Mouse (Mus musculus): Measurements from ENCODE around the gene Frmd5. TPM values are rescaled to one million over a fixed set of nuclear protein-coding genes. Genes with fewer than 3 reads are reported as not detected.

The Frmd5 gene
- polyA plus RNA-seq, 1 experiment, result 4.1 TPM

GRCm38 (mm10) chr2:121614483-121615198, 192.2 kb downstream of the Frmd5 start:
- H3K4me1 ChIP-seq (ENCODE audit: control insufficient read depth, insufficient read depth, low read length), result peaks cover 4% of the 10 kb centered on the region; the same call in 1 of the 2 replicates
- no peak for TF ChIP-seq POLR2A (IDR thresholded peaks at IDR 0.05; ENCODE audit: low read depth, low read length)
- TF ChIP-seq CTCF (IDR thresholded peaks at IDR 0.05; ENCODE audit: borderline replicate concordance, insufficient read depth, low read length), result no peak
- no peak overlapping the region for H3K27ac ChIP-seq (ENCODE audit: insufficient read depth, low read length)
- no peak overlapping the region for H3K4me3 ChIP-seq (ENCODE audit: insufficient read depth, low read length)

GRCm38 (mm10) chr2:121612112-121612511, 194.8 kb downstream of the Frmd5 start:
- Histone ChIP-seq H3K27ac (ENCODE audit: insufficient read depth, low read length) (no peak overlapping the region), H3K4me1 (ENCODE audit: control insufficient read depth, insufficient read depth, low read length) (peaks cover 4% of the 10 kb centered on the region; the same call in 1 of the 2 replicates)
- TF ChIP-seq CTCF (IDR thresholded peaks at IDR 0.05; ENCODE audit: borderline replicate concordance, insufficient read depth, low read length) (no peak), POLR2A (IDR thresholded peaks at IDR 0.05; ENCODE audit: low read depth, low read length) (no peak)

GRCm38 (mm10) chr2:121610008-121610884, 196.6 kb downstream of the Frmd5 start:
- H3K27ac ChIP-seq (ENCODE audit: insufficient read depth, low read length), result no peak overlapping the region
- no peak overlapping the region for H3K4me3 ChIP-seq (ENCODE audit: insufficient read depth, low read length)
- peaks cover 4% of the 10 kb centered on the region; the same call in 1 of the 2 replicates for H3K4me1 ChIP-seq (ENCODE audit: control insufficient read depth, insufficient read depth, low read length)
- TF ChIP-seq POLR2A (IDR thresholded peaks at IDR 0.05; ENCODE audit: low read depth, low read length) (no peak), CTCF (IDR thresholded peaks at IDR 0.05; ENCODE audit: borderline replicate concordance, insufficient read depth, low read length) (no peak)

More at GRCm38 (mm10) chr2:121612112-121612511, 194.8 kb downstream of the Frmd5 start:
- no peak overlapping the region for H3K4me3 ChIP-seq (ENCODE audit: insufficient read depth, low read length)

GRCm38 (mm10) chr2:121609141-121609724, 197.7 kb downstream of the Frmd5 start:
- Histone ChIP-seq H3K4me3 (ENCODE audit: insufficient read depth, low read length) (no peak overlapping the region), H3K27ac (ENCODE audit: insufficient read depth, low read length) (no peak overlapping the region), H3K4me1 (ENCODE audit: control insufficient read depth, insufficient read depth, low read length) (no peaks in the 10 kb centered on the region)
- TF ChIP-seq POLR2A (IDR thresholded peaks at IDR 0.05; ENCODE audit: low read depth, low read length), result no peak
- no peak for TF ChIP-seq CTCF (IDR thresholded peaks at IDR 0.05; ENCODE audit: borderline replicate concordance, insufficient read depth, low read length)

- Histone ChIP-seq H3K27ac (ENCODE audit: insufficient read depth, low read length) (peak overlapping the region; percentile 87), H3K4me3 (ENCODE audit: insufficient read depth, low read length) (no peak overlapping the region), H3K4me1 (ENCODE audit: control insufficient read depth, insufficient read depth, low read length) (peaks cover 12% of the 10 kb centered on the region; the same call in 1 of the 2 replicates)
- no peak for TF ChIP-seq CTCF (IDR thresholded peaks at IDR 0.05; ENCODE audit: borderline replicate concordance, insufficient read depth, low read length)
- TF ChIP-seq POLR2A (IDR thresholded peaks at IDR 0.05; ENCODE audit: low read depth, low read length), result no peak
These were observed 204.5 kb downstream of the Frmd5 start for GRCm38 (mm10) chr2:121602397-121602796.

- Histone ChIP-seq H3K4me1 (ENCODE audit: control insufficient read depth, insufficient read depth, low read length) (peaks cover 12% of the 10 kb centered on the region; the same call in 1 of the 2 replicates), H3K27ac (ENCODE audit: insufficient read depth, low read length) (peak overlapping the region; percentile 87), H3K4me3 (ENCODE audit: insufficient read depth, low read length) (no peak overlapping the region)
- TF ChIP-seq CTCF (IDR thresholded peaks at IDR 0.05; ENCODE audit: borderline replicate concordance, insufficient read depth, low read length), result no peak
- no peak for TF ChIP-seq POLR2A (IDR thresholded peaks at IDR 0.05; ENCODE audit: low read depth, low read length)
These were observed 205.3 kb downstream of the Frmd5 start for GRCm38 (mm10) chr2:121601543-121601942.

- Histone ChIP-seq H3K4me1 (ENCODE audit: control insufficient read depth, insufficient read depth, low read length) (peaks cover 12% of the 10 kb centered on the region; the same call in 1 of the 2 replicates), H3K27ac (ENCODE audit: insufficient read depth, low read length) (peak overlapping the region; percentile 87), H3K4me3 (ENCODE audit: insufficient read depth, low read length) (no peak overlapping the region)
- TF ChIP-seq CTCF (IDR thresholded peaks at IDR 0.05; ENCODE audit: borderline replicate concordance, insufficient read depth, low read length) (no peak), POLR2A (IDR thresholded peaks at IDR 0.05; ENCODE audit: low read depth, low read length) (no peak)
These were observed 206.2 kb downstream of the Frmd5 start for GRCm38 (mm10) chr2:121600736-121601135.

GRCm38 (mm10) chr2:121598249-121598648, 208.6 kb downstream of the Frmd5 start:
- Histone ChIP-seq H3K4me1 (ENCODE audit: control insufficient read depth, insufficient read depth, low read length) (peaks cover 23% of the 10 kb centered on the region), H3K4me3 (ENCODE audit: insufficient read depth, low read length) (no peak overlapping the region), H3K27ac (ENCODE audit: insufficient read depth, low read length) (no peak overlapping the region)
- no peak for TF ChIP-seq CTCF (IDR thresholded peaks at IDR 0.05; ENCODE audit: borderline replicate concordance, insufficient read depth, low read length)
- no peak for TF ChIP-seq POLR2A (IDR thresholded peaks at IDR 0.05; ENCODE audit: low read depth, low read length)

GRCm38 (mm10) chr2:121596621-121597020, 210.3 kb downstream of the Frmd5 start:
- no peak for TF ChIP-seq POLR2A (IDR thresholded peaks at IDR 0.05; ENCODE audit: low read depth, low read length)
- TF ChIP-seq CTCF (IDR thresholded peaks at IDR 0.05; ENCODE audit: borderline replicate concordance, insufficient read depth, low read length), result no peak
- no peak overlapping the region for H3K27ac ChIP-seq (ENCODE audit: insufficient read depth, low read length)
- H3K4me3 ChIP-seq (ENCODE audit: insufficient read depth, low read length), result no peak overlapping the region
- peaks cover 16% of the 10 kb centered on the region for H3K4me1 ChIP-seq (ENCODE audit: control insufficient read depth, insufficient read depth, low read length)
